Mouse (Mus musculus): ENCODE data around the gene Aqr. TPM values are rescaled to one million over a fixed set of nuclear protein-coding genes. Genes with fewer than 3 reads are reported as not detected.

Gene Aqr
- polyA plus RNA-seq, 1 experiment from 2014 or later: 51.5 TPM

DNA sequence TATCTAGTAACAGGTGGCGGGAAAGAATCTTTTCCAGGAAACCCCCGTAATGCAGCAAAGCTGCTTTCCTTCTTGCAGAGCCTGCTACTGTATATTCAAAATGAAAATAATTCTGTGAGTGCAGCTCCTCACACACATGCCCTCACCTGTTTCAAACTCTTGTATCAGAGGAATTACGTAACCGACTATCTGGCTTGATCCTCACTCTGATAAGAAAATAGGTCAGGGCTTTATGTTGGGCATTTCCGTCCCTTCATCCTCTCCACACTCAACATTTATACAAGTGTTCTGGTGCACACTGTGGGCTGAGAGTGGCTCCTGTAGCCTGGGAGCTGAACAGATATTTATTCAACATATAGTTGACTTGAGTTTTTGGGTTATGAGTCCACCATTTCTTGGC lies 87.7 kb downstream of the Aqr start:
- H3K27ac ChIP-seq (ENCODE audit: low read depth, low read length): no peak overlapping the region
- H3K27me3 ChIP-seq (replicated peaks; ENCODE audit: control insufficient read depth, insufficient read depth, low read length): no peaks in the 10 kb centered on the region
- no peaks in the 10 kb centered on the region for H3K9me3 ChIP-seq (replicated peaks; ENCODE audit: control insufficient read depth, low read length)
- ATAC-seq (no peak), DNase-seq (ENCODE audit: low spot score) (no peak)
- no peak overlapping the region for H3K9ac ChIP-seq (ENCODE audit: low read length)
- no peak overlapping the region for H3K4me2 ChIP-seq (ENCODE audit: low read length)
- WGBS: 97% methylated on average over 5 of the region's 5 CpGs
- H3K4me1 ChIP-seq (ENCODE audit: control insufficient read depth, insufficient read depth, low read length): no peaks in the 10 kb centered on the region
- no peak overlapping the region for H3K4me3 ChIP-seq (ENCODE audit: low read depth, low read length)
- H3K36me3 ChIP-seq (ENCODE audit: control insufficient read depth, insufficient read depth, low read length): peaks cover 46% of the 10 kb centered on the region

DNA sequence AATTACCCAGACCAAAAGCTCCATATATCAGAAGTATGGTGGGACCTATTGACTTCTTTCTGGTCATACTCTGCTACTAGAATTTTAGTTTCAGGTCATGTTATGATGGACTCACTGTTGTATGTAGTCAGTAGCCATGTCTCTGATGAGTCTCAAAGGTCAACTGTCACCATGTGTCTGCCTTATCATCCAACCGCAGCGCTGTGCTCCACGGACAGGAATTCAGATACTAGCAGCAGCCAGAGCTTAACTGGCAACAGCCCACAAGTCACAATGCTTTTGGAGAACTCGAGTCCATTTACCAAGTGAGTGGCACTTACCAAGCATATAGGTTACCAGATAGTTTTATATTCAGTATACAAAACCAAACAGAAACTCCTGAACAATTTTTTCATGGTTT lies 89.2 kb downstream of the Aqr start:
- ATAC-seq: no peak
- WGBS: 94% methylated on average over 4 of the region's 4 CpGs
- H3K27me3 ChIP-seq (replicated peaks; ENCODE audit: control insufficient read depth, insufficient read depth, low read length): no peaks in the 10 kb centered on the region

DNA sequence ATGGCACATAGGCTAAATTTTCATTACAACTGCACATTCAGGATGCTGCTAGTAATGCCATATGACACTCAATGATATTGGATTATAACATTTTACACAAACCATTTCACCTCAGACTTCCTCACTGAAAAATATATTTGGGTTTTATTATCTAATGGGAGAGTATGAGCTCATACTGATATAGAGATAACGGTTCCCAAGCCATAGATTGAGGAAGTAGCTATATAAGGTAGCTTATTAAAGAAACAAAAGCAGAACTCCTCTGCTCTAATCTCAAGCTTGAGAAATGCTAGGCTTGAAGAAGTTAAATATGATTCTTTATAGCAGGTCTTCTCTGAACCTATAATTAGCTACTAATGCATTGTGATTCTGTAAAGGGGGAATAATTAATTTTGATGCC lies 90.3 kb downstream of the Aqr start:
- WGBS: 71% methylated on average over 1 of the region's 1 CpGs
- no peaks in the 10 kb centered on the region for H3K4me1 ChIP-seq (ENCODE audit: control insufficient read depth, insufficient read depth, low read length)

More for the DNA sequence above, 89.2 kb downstream of the Aqr start:
- Histone ChIP-seq H3K9ac (ENCODE audit: low read length) (no peak overlapping the region), H3K4me1 (ENCODE audit: control insufficient read depth, insufficient read depth, low read length) (no peaks in the 10 kb centered on the region), H3K27ac (ENCODE audit: low read depth, low read length) (no peak overlapping the region), H3K4me2 (ENCODE audit: low read length) (no peak overlapping the region), H3K36me3 (ENCODE audit: control insufficient read depth, insufficient read depth, low read length) (peaks cover 36% of the 10 kb centered on the region), H3K9me3 (replicated peaks; ENCODE audit: control insufficient read depth, low read length) (no peaks in the 10 kb centered on the region), H3K4me3 (ENCODE audit: low read depth, low read length) (no peak overlapping the region)
- DNase-seq (ENCODE audit: low spot score): no peak

DNA sequence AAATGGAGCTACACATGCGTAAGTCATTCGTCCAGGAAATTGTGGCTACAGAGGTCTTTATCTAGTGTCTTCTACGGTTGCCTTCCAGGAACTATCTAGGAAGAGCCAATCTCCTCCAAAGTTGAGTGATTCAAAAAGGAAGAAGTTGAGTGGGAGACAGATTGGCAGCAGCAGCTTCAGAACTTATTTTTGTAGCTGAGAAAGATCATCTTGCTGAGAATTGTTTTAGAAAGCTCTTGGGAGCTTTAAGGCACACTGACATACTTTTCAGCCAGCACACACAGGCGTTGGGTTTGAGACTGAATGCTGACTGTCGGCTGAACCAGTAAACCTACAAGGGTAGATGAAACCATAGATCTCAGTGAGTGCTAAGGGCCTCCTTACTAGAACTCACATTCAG lies 91.5 kb downstream of the Aqr start:
- Histone ChIP-seq H3K27me3 (replicated peaks; ENCODE audit: control insufficient read depth, insufficient read depth, low read length) (no peaks in the 10 kb centered on the region), H3K36me3 (ENCODE audit: control insufficient read depth, insufficient read depth, low read length) (peaks cover 15% of the 10 kb centered on the region), H3K27ac (ENCODE audit: low read depth, low read length) (no peak overlapping the region), H3K9ac (ENCODE audit: low read length) (no peak overlapping the region), H3K4me2 (ENCODE audit: low read length) (no peak overlapping the region), H3K4me1 (ENCODE audit: control insufficient read depth, insufficient read depth, low read length) (no peaks in the 10 kb centered on the region), H3K9me3 (replicated peaks; ENCODE audit: control insufficient read depth, low read length) (no peaks in the 10 kb centered on the region), H3K4me3 (ENCODE audit: low read depth, low read length) (no peak overlapping the region)
- no peak for DNase-seq (ENCODE audit: low spot score)
- WGBS: 89% methylated on average over 5 of the region's 5 CpGs
- no peak for ATAC-seq

More for the DNA sequence above, 90.3 kb downstream of the Aqr start:
- Histone ChIP-seq H3K4me3 (ENCODE audit: low read depth, low read length) (no peak overlapping the region), H3K4me2 (ENCODE audit: low read length) (no peak overlapping the region), H3K27ac (ENCODE audit: low read depth, low read length) (no peak overlapping the region), H3K27me3 (replicated peaks; ENCODE audit: control insufficient read depth, insufficient read depth, low read length) (no peaks in the 10 kb centered on the region), H3K36me3 (ENCODE audit: control insufficient read depth, insufficient read depth, low read length) (peaks cover 27% of the 10 kb centered on the region), H3K9ac (ENCODE audit: low read length) (no peak overlapping the region), H3K9me3 (replicated peaks; ENCODE audit: control insufficient read depth, low read length) (no peaks in the 10 kb centered on the region)
- DNase-seq (ENCODE audit: low spot score) (no peak), ATAC-seq (no peak)

DNA sequence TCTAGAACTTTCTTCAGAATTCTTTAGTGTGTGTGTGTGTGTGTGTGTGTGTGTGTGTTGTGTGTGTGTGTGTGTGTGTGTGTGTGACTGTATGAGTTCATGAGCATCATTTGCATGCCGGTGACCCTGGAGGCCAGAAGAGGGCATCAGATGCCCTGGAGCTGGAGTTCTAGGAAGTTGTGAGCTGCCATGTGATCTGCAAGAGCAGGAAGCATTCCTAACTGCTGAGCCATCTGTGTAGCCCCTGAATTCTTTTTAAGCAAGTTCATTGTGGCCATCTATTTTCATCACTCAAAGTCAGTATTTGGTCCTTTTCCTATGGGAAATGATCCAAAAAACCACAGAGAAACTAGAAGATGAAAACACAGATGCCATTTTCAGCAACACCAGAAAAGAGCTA lies 92.1 kb downstream of the Aqr start:
- H3K9ac ChIP-seq (ENCODE audit: low read length): no peak overlapping the region
- H3K9me3 ChIP-seq (replicated peaks; ENCODE audit: control insufficient read depth, low read length): no peaks in the 10 kb centered on the region
- WGBS: 100% methylated on average over 1 of the region's 1 CpGs

DNA sequence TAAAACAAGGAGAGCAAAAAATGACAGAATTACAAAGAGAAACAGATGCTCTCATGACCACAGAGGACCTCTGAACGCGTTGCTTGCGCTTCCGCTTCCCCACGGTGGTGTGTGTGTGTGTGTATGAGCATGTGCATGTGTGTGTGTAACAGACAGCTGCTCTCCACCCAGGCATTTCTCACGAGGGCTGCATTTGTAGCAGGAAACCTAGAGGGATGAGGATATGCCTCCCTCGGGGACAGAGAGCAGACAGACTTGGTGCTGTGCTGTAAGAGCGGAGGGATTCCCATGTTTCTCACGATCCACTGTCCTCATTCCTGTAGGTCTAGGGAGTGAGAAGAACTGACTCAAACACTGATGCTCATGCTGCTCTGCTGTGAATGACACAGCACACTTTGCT lies 93.2 kb downstream of the Aqr start:
- H3K4me1 ChIP-seq (ENCODE audit: control insufficient read depth, insufficient read depth, low read length): no peaks in the 10 kb centered on the region
- no peak overlapping the region for H3K27ac ChIP-seq (ENCODE audit: low read depth, low read length)
- no peaks in the 10 kb centered on the region for H3K9me3 ChIP-seq (replicated peaks; ENCODE audit: control insufficient read depth, low read length)
- no peak overlapping the region for H3K4me3 ChIP-seq (ENCODE audit: low read depth, low read length)
- DNase-seq (ENCODE audit: low spot score) (peak; percentile 4), ATAC-seq (peak; percentile 32; the same call in 1 of the 2 replicates)
- no peaks in the 10 kb centered on the region for H3K36me3 ChIP-seq (ENCODE audit: control insufficient read depth, insufficient read depth, low read length)
- H3K9ac ChIP-seq (ENCODE audit: low read length): no peak overlapping the region
- H3K27me3 ChIP-seq (replicated peaks; ENCODE audit: control insufficient read depth, insufficient read depth, low read length): no peaks in the 10 kb centered on the region
- 83% methylated on average over 9 of the region's 9 CpGs for WGBS
- no peak overlapping the region for H3K4me2 ChIP-seq (ENCODE audit: low read length)

More for the DNA sequence above, 92.1 kb downstream of the Aqr start:
- DNase-seq (ENCODE audit: low spot score) (no peak), ATAC-seq (no peak)
- Histone ChIP-seq H3K36me3 (ENCODE audit: control insufficient read depth, insufficient read depth, low read length) (peaks cover 8% of the 10 kb centered on the region; the same call in 1 of the 2 replicates), H3K4me2 (ENCODE audit: low read length) (no peak overlapping the region), H3K27me3 (replicated peaks; ENCODE audit: control insufficient read depth, insufficient read depth, low read length) (no peaks in the 10 kb centered on the region), H3K27ac (ENCODE audit: low read depth, low read length) (no peak overlapping the region), H3K4me3 (ENCODE audit: low read depth, low read length) (no peak overlapping the region), H3K4me1 (ENCODE audit: control insufficient read depth, insufficient read depth, low read length) (no peaks in the 10 kb centered on the region)

DNA sequence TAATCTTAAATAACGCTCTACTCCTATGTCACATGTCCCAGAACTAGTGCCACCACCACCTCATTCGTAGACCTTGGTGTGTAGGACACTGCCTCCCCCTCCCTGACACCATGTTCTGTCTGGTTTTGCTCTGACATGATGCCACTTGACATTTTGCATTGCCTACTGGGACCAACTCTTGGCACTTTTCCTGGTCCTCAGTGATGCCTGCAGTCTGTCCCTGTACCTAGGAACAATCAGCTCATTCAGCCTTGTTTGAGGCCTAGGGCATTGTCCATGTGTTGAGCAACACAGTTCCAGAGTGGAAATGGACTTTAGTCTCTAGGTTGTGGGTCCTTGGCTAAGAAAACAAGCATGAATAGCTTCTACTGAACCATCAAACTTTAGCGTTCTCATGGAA lies 97.0 kb downstream of the Aqr start:
- Histone ChIP-seq H3K27me3 (replicated peaks; ENCODE audit: control insufficient read depth, insufficient read depth, low read length) (no peaks in the 10 kb centered on the region), H3K36me3 (ENCODE audit: control insufficient read depth, insufficient read depth, low read length) (no peaks in the 10 kb centered on the region), H3K9ac (ENCODE audit: low read length) (no peak overlapping the region), H3K4me2 (ENCODE audit: low read length) (no peak overlapping the region), H3K4me3 (ENCODE audit: low read depth, low read length) (no peak overlapping the region), H3K27ac (ENCODE audit: low read depth, low read length) (no peak overlapping the region), H3K4me1 (ENCODE audit: control insufficient read depth, insufficient read depth, low read length) (no peaks in the 10 kb centered on the region), H3K9me3 (replicated peaks; ENCODE audit: control insufficient read depth, low read length) (no peaks in the 10 kb centered on the region)
- ATAC-seq (no peak), DNase-seq (ENCODE audit: low spot score) (no peak)
- WGBS: 92% methylated on average over 3 of the region's 3 CpGs

DNA sequence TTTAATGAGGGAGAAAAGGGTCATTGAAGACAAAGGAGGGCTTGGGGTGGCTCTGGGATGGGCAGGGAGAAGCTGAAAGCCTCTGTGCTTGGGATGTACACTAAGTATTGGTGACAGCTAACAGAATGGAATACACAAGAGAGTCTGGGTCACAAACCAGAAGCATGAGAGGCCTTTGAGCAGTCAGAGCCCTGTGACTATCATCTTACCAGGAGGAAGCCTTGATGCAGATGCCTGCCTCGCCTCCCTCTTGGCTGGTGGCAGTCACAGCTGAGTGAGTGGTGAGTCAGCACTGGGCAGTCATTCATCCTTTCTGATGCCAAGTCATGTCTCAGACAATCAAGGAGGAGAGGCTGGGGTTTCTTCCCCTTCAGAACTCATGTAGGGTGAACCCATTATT lies 99.6 kb downstream of the Aqr start:
- H3K36me3 ChIP-seq (ENCODE audit: control insufficient read depth, insufficient read depth, low read length): no peaks in the 10 kb centered on the region
- H3K4me3 ChIP-seq (ENCODE audit: low read depth, low read length): no peak overlapping the region
- WGBS: 81% methylated on average over 1 of the region's 1 CpGs
- no peak overlapping the region for H3K27ac ChIP-seq (ENCODE audit: low read depth, low read length)
- no peak overlapping the region for H3K9ac ChIP-seq (ENCODE audit: low read length)
- H3K27me3 ChIP-seq (replicated peaks; ENCODE audit: control insufficient read depth, insufficient read depth, low read length): no peaks in the 10 kb centered on the region
- ATAC-seq (no peak), DNase-seq (ENCODE audit: low spot score) (no peak)
- H3K4me2 ChIP-seq (ENCODE audit: low read length): no peak overlapping the region
- no peaks in the 10 kb centered on the region for H3K9me3 ChIP-seq (replicated peaks; ENCODE audit: control insufficient read depth, low read length)
- H3K4me1 ChIP-seq (ENCODE audit: control insufficient read depth, insufficient read depth, low read length): no peaks in the 10 kb centered on the region

DNA sequence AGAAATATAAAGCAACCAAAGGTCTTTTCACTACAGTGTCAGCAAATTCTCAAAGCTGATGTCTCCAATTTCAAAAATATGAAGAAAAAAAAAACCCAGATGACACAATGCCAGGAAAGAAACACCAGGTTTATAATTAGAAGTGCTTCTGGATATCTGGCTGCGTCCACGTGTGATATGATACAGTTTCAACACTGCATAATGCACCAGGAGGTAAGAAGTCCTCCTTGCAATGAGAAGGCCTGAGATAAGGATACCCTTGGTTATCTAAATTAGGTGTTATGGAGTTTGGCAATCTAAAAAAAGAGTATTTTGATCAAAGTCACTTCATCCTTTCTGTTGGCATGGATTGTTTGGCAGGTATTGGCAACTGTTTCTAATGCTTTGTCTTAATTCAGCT lies 114.9 kb downstream of the Aqr start:
- no peak overlapping the region for H3K9ac ChIP-seq (ENCODE audit: low read length)
- DNase-seq (ENCODE audit: low spot score): no peak
- no peak overlapping the region for H3K27ac ChIP-seq (ENCODE audit: low read depth, low read length)
- no peak overlapping the region for H3K4me2 ChIP-seq (ENCODE audit: low read length)
- H3K27me3 ChIP-seq (replicated peaks; ENCODE audit: control insufficient read depth, insufficient read depth, low read length): no peaks in the 10 kb centered on the region
- H3K36me3 ChIP-seq (ENCODE audit: control insufficient read depth, insufficient read depth, low read length): no peaks in the 10 kb centered on the region
- H3K4me3 ChIP-seq (ENCODE audit: low read depth, low read length): no peak overlapping the region
- no peak for ATAC-seq
- no peaks in the 10 kb centered on the region for H3K4me1 ChIP-seq (ENCODE audit: control insufficient read depth, insufficient read depth, low read length)
- WGBS: 93% methylated on average over 2 of the region's 2 CpGs
- no peaks in the 10 kb centered on the region for H3K9me3 ChIP-seq (replicated peaks; ENCODE audit: control insufficient read depth, low read length)
